Mouse (Mus musculus) megakaryocyte progenitor cell, adult 5-6 weeks (primary cell): ENCODE data around the gene Pank2. TPM values are rescaled to one million over a fixed set of nuclear protein-coding genes. Genes with fewer than 3 reads are reported as not detected.
A peak's percentile ranks its signal among the peaks of the same experiment; 100 is the strongest.
"Not testable (repeated sequence)": the region's sequence is repeated elsewhere in the genome, so short reads cannot be mapped to it uniquely, and the experiment has no call there.

Experiments
- ATAC-seq: replicated peaks from 2 replicates; pipeline ENCODE4 v1.8.0; 2016; ENCODE audit warnings: mild to moderate bottlenecking, moderate TSS enrichment, inconsistent platforms; ENCODE audit not compliant: poor library complexity
- total RNA-seq, 2 experiments: library from RNA; stranded (forward) in 1 of 2; stranded (reverse) in 1 of 2; fragments of 157-497, 149-512 nt in 1 of 2; fragments of 200-1000 nt in 1 of 2; gene quantifications; 2 replicates each; pipeline versions ENCODE4 v1.2.3 to v1.2.4; 2015 to 2017

Gene Pank2
- total RNA-seq, 2 experiments from 2014 or later: 46.3 to 71.6 TPM

DNA sequence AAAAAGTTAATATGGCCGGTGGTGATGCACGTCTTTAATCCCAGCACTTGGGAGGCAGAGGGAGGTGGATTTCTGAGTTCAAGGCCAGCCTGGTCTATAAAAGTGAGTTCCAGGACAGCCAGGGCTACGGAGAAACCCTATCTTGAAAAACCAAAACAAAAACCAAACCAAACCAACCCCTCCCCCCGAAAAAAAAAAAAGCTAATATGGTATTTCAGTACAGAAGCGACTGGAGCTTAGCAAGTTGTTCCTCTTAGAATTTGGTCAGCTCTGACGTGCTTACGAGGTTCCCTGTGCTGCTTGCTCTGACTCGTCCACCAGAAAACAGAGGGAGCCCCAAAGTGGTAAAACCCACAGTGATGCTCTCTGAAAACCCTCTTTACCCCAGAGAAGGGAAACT lies 3.6 kb upstream of the Pank2 start:
- no peak for ATAC-seq

DNA sequence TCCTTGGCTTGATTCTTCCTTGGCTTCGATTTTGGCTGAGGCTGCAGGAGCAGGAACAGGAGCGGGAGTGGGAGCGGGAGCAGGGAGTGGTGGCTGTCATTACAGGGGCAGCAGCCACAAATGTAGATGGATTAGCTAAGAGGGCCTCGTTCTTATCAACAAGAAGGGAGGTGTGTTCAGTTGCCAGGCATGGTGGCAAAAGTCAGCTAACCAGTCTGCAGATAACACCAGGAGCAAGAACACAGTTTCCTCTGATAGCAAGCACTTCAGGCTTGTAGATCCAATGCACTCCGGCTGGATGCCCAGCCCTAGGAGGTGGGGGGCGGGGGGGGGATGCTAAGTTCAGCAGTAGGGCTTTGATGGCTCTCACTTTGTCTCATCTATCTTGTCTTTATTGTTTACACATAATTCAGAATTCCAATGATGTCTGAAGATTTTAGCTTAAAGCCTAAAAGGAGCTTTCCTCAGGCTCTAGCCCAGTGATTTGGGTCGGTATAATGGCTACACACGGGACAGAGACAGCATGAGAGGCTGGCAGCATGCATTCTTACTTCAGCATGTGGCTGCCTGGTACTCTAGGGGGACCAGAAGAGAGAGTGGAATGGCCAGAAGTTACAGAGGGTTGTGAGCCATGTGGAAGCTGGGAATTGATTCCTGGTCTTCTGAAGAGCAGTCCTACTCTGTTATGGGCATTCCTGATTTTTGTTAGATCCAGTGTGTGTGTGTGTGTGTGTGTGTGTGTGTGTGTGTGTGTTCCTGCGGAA lies 1.6 kb upstream of the Pank2 start:
- ATAC-seq: peak; percentile 24

DNA sequence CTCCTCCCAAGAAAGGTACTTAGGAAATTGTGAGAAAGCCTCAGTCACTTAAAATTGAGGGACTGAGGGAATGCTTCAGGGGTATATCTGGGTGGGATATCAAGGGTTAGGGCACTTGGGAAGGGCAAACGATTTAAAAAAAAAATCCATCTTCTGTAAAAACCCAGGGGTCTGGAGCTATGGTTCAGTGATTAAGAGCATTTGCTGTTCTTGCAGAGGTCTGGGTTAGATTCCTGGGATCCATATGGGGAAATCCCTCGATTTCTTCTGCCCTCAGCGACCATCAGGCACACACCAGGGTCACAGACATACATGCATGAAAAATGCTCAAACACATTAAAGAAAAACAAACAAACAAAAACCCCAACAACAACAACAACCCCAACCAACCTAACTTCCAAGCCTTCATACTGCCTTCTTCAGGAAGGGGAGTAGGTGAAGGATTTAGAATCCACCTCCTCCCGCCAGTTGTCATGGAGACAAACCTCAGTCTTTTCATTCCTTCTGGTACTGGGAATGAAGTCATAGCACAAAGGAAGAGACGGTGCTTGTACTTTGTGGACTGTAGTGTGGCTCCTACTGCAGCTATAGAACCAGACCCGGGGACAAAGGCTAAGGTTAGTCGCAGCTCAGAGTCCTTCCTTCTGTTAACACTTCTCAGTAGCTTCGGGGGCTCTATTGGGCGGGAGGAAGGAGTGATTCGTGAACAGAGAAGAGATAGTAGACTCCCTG lies 648 bp upstream of the Pank2 start:
- ATAC-seq: peak; percentile 21

- peak; percentile 44 for ATAC-seq
Observed at GRCm38 (mm10) chr2:131262680-131263670, 680 bp downstream of the Pank2 start.

- no peak; the same call in 1 of the 2 replicates for ATAC-seq
Observed at GRCm38 (mm10) chr2:131264027-131264426, 1.7 kb downstream of the Pank2 start.

DNA sequence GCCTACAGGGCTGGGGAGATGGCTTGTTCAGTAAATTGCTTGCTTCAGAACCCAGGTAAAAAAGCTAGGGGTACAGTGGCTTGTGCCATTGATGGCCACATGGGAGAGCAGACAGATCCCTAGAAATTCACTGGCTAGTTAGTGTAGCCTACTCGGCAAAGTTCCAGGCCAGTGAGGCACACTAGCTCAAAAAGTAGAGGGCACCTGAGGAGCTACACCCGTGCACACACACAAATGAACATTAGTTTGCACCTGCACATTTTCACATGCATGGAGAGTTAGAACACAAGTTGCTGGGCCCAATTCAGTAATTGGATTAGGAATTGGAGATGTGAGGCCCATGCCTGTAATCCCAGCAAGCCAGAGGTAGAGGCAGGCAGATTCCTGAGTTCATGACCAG lies 2.8 kb downstream of the Pank2 start:
- ATAC-seq: no peak

DNA sequence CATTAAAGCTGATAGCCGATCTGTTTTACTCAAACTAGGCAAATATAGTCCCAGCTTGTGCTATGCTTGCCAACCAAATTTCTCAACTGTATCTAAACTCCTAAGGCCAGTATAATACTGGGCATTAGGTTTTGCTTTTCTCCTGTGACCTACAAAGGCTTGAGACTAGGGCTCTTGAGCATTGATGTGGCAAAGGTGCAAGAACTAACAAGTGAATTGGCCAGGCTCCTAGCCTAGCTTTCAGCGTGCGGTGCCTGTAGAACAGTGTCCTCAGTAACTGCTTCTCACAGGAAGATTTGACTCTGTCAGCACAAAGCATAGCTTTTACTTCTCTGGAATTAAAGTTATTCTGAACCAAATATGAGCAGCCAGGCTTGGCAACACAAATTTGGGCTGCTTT lies 13.2 kb downstream of the Pank2 start:
- no peak for ATAC-seq

- no peak for ATAC-seq
Observed at GRCm38 (mm10) chr2:131276722-131277121, 14.4 kb downstream of the Pank2 start.

- no peak for ATAC-seq
Observed at GRCm38 (mm10) chr2:131281596-131281995, 19.3 kb downstream of the Pank2 start.

- no peak for ATAC-seq
Observed at GRCm38 (mm10) chr2:131286276-131286675, 24.0 kb downstream of the Pank2 start.

- ATAC-seq: no peak
Observed at GRCm38 (mm10) chr2:131290669-131291068, 28.4 kb downstream of the Pank2 start.

- no peak for ATAC-seq
Observed at GRCm38 (mm10) chr2:131296746-131297261, 34.5 kb downstream of the Pank2 start.

DNA sequence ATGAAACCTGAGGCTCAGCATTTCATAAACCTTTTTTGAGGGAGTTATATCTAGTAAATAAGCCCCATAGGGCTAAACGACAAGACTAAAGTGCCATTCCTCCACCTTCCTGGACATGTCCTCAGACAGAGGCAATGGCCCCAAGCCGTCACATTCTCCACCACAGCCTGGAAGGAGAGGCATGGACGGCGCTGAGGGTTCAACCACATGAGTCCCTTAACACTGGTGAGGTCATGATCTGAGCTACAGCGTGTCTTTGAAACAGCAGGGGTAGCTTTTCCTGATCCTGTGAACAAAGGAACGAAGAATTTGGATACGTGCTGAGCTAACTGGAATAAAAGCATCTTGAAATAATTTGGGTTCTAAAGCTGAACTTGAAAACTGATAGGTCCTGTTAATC lies 36.4 kb downstream of the Pank2 start:
- not testable (repeated sequence) for ATAC-seq

GRCm38 (mm10) chr2:131300485-131300884 lies 38.2 kb downstream of the Pank2 start:
- ATAC-seq: no peak

- no peak for ATAC-seq
Observed at GRCm38 (mm10) chr2:131301635-131302034, 39.3 kb downstream of the Pank2 start.

DNA sequence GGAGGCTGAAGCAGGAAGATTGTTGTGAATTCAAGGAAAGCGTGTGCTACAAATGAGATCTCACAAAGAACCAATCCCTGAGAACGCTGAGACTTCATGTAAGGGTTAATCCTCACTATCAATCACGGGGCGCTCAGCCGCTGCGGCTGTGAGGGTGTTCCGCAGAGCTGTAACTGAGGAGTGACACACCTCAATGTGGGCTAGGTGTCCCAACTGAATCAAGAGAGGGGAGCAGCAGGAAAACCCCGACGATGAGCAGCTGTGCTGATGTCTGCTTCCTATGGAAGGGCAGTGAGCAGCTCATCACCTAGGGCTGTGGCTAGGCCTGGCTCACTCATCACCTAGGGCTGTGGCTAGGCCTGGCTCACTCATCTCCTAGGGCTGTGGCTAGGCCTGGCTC lies 42.2 kb downstream of the Pank2 start:
- no peak for ATAC-seq

GRCm38 (mm10) chr2:131305226-131305625 lies 42.9 kb downstream of the Pank2 start:
- ATAC-seq: peak; percentile 60; the same call in 1 of the 2 replicates

DNA sequence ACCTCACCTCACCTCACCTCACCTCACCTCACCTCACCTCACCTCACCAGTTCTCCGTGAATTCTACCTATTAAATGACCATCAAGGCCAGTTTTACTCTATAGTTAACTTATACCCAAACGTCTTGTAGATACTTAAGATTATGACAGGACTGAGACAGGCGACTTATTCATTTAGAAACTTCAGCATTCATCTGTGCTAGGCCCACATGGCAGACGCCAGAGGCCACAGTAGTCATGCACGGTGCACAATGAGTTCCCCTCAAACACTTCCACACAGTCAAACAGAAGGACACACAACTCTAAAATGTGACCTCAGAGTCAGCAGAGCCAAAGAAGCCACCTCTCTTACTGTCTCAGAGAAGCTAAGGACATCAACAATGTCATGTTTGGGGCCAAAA lies 45.1 kb downstream of the Pank2 start:
- no peak for ATAC-seq

DNA sequence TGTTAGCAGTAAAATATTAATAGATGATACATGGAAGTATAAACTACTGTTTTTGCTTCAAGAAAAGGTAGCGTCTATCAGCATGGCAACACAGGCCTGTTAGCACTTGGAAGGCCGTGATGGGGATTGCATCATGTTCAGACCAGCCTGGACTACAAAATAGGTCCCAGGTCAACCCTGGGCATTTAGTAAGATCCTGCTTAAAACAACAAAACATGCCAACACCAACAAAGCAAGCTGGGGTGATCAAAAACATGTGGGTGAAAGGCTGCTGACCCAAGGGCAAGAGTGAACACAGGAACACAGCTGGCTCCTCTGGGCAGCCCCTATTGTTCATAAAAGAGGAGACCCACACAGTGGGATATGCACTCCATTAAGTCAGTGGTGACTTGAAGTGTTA lies 45.5 kb downstream of the Pank2 start:
- ATAC-seq: no peak

GRCm38 (mm10) chr2:131309296-131309695 lies 47.0 kb downstream of the Pank2 start:
- ATAC-seq: no peak

DNA sequence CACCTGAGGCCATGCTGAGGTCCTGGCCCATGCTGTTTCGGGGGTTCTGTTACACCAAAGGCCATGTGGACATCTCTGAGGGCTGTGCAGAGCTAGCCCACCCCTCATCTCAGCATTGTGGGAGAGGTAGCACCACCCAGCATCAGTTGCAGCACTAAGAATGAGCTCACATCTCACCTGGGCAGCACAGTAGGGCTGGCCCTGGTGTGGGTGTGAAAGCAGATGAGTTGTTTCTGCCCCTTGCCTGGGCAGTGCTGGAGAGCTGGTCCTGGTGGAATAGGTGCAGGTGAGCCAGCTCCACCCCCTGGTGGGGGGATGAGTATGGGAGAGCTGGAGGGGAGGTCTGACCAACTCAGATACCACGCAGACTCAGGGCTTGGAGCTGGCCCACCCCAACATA lies 53.9 kb downstream of the Pank2 start:
- ATAC-seq: no peak
